8 mouse cellular contexts compared by ENCODE assay signal in the genomic region with DNA sequence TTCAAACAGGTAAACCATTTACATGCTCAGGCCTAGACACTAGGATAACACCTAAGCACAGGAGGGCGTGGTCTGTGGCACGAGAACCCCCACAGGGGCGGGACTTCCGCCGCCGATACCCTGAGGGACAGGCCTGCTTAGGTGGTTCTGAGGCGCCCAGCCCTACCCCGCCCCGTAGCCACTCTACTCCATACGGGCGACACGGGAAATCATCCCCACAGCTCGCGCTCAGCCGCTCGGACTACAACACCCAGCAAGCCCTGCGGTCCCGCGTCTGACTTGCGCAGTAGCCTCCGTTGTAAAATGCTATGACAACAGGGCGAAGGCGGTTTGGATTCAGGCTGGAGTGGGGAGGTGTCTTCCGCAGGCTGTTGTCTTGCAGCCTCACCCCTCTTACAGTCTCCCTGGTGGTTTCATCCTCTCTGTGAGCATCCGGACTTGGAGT. TPM values are rescaled to one million over a fixed set of nuclear protein-coding genes. Genes with fewer than 3 reads are reported as not detected.
A peak's percentile ranks its signal among the peaks of the same experiment; 100 is the strongest.
DNase-seq lines count a peak whose midpoint lies in the region; ATAC-seq and TF ChIP-seq lines count a peak whose summit lies in the region.

A gene (plus strand): TSS at position 292 of the 445 bp plus-strand sequence.

- no peaks in the 10 kb centered on the region for H3K27me3 ChIP-seq in embryonic facial prominence, embryonic 14.5 days (replicated peaks; ENCODE audit: control insufficient read depth, insufficient read depth, low read length)
- no peaks in the 10 kb centered on the region for H3K27me3 ChIP-seq in heart, adult 2 months (ENCODE audit: control insufficient read depth, insufficient read depth, low read length)
- no peaks in the 10 kb centered on the region for H3K27me3 ChIP-seq in limb, embryonic 13.5 days
- H3K27me3 ChIP-seq in midbrain, embryonic 16.5 days (ENCODE audit: control insufficient read depth, insufficient read depth, low read depth, low read length): no peaks in the 10 kb centered on the region

- H3K4me1 ChIP-seq in embryonic facial prominence, embryonic 14.5 days (ENCODE audit: control insufficient read depth, insufficient read depth, low read length): peaks cover 6% of the 10 kb centered on the region; the same call in 1 of the 2 replicates
- H3K4me1 ChIP-seq in heart, adult 2 months (ENCODE audit: control insufficient read depth, insufficient read depth, low read length): no peaks in the 10 kb centered on the region; the same call in 1 of the 2 replicates
- peaks cover 13% of the 10 kb centered on the region for H3K4me1 ChIP-seq in limb, embryonic 13.5 days
- H3K4me1 ChIP-seq in midbrain, embryonic 16.5 days (ENCODE audit: control insufficient read depth, insufficient read depth, low read length): peaks cover 16% of the 10 kb centered on the region

- peak; percentile 71 for TF ChIP-seq POLR2A in heart, adult 2 months (IDR thresholded peaks at IDR 0.05; ENCODE audit: insufficient read depth, low read depth, low read length)

- peak within 1 kb of the TSS; percentile 68 for H3K4me2 ChIP-seq in embryonic facial prominence, embryonic 14.5 days (ENCODE audit: low read depth, low read length)
- H3K4me2 ChIP-seq in limb, embryonic 13.5 days (replicated peaks): peak within 1 kb of the TSS; percentile 92
- H3K4me2 ChIP-seq in midbrain, embryonic 16.5 days (ENCODE audit: low read length): peak within 1 kb of the TSS; percentile 77

- no peaks in the 10 kb centered on the region for H3K9me3 ChIP-seq in embryonic facial prominence, embryonic 14.5 days (ENCODE audit: control insufficient read depth, low read length)
- H3K9me3 ChIP-seq in limb, embryonic 13.5 days: no peaks in the 10 kb centered on the region
- no peaks in the 10 kb centered on the region for H3K9me3 ChIP-seq in midbrain, embryonic 16.5 days (replicated peaks; ENCODE audit: control insufficient read depth, low read length, poor library complexity, severe bottlenecking)

- DNase-seq in 3T3-L1 (ENCODE audit: low read depth, low spot score): peak; percentile 93
- DNase-seq in adrenal gland, postnatal 4 days (ENCODE audit: low spot score in 2 of 2): peak; percentile 77 to 86
- DNase-seq in embryonic facial prominence, embryonic 14.5 days (ENCODE audit: low spot score): peak; percentile 97
- DNase-seq in heart, adult 2 months: peak; percentile 93
- peak; percentile 94 to 95 for DNase-seq in kidney, adult 8-10 months
- DNase-seq in spleen, postnatal 10 days (ENCODE audit: low spot score in 2 of 2): peak; percentile 83 to 93

- no peak for TF ChIP-seq CTCF in heart, adult 2 months (IDR thresholded peaks at IDR 0.05)

- no peaks in the 10 kb centered on the region for H3K36me3 ChIP-seq in embryonic facial prominence, embryonic 14.5 days (ENCODE audit: control insufficient read depth, insufficient read depth, low read length)
- no peaks in the 10 kb centered on the region for H3K36me3 ChIP-seq in heart, adult 2 months (ENCODE audit: control insufficient read depth, insufficient read depth, low read length)
- H3K36me3 ChIP-seq in limb, embryonic 13.5 days: no peaks in the 10 kb centered on the region
- no peaks in the 10 kb centered on the region for H3K36me3 ChIP-seq in midbrain, embryonic 16.5 days (ENCODE audit: control insufficient read depth, insufficient read depth, low read length)

- H3K9ac ChIP-seq in embryonic facial prominence, embryonic 14.5 days (ENCODE audit: low read depth, low read length): peak within 1 kb of the TSS; percentile 62
- peak within 1 kb of the TSS; percentile 55 for H3K9ac ChIP-seq in heart, adult 2 months (ENCODE audit: low read depth, low read length)
- peak within 1 kb of the TSS; percentile 75 for H3K9ac ChIP-seq in limb, embryonic 13.5 days
- H3K9ac ChIP-seq in midbrain, embryonic 16.5 days (ENCODE audit: low read depth, low read length): peak within 1 kb of the TSS; percentile 71

- WGBS in embryonic facial prominence, embryonic 14.5 days: 0% methylated on average over 25 of the region's 25 CpGs
- under 1% methylated on average over 25 of the region's 25 CpGs for WGBS in heart, adult 2 months
- under 1% methylated on average over 25 of the region's 25 CpGs for WGBS in limb, embryonic 13.5 days
- WGBS in midbrain, embryonic 16.5 days: 0% methylated on average over 25 of the region's 25 CpGs

- no peak for TF ChIP-seq EP300 in heart, adult 2 months (IDR thresholded peaks at IDR 0.05; ENCODE audit: insufficient read depth, low read depth, low read length)

- intact Hi-C loops in heart, adult 2 months (cut with DNase I): loop anchor here (2.0 kb wide), 1 partner anchor 65 kb away; a partner anchor contains a TSS

- H3K4me3 ChIP-seq in embryonic facial prominence, embryonic 14.5 days (ENCODE audit: low read depth, low read length): peak within 1 kb of the TSS; percentile 54
- peak within 1 kb of the TSS; percentile 55 for H3K4me3 ChIP-seq in heart, adult 2 months
- peak within 1 kb of the TSS; percentile 74 for H3K4me3 ChIP-seq in limb, embryonic 13.5 days
- peak within 1 kb of the TSS; percentile 69 for H3K4me3 ChIP-seq in midbrain, embryonic 16.5 days (ENCODE audit: low read depth, low read length)

- H3K79me2 ChIP-seq in heart, adult 2 months (replicated peaks; ENCODE audit: control insufficient read depth, insufficient read depth, low read length): no peaks in the 10 kb centered on the region

- ATAC-seq in embryonic facial prominence, embryonic 14.5 days (ENCODE audit: low read depth): peak; percentile 100
- peak; percentile 98 for ATAC-seq in limb, embryonic 13.5 days (ENCODE audit: low FRiP score, low read depth)
- peak; percentile 99 for ATAC-seq in midbrain, embryonic 16.5 days

- H3K27ac ChIP-seq in embryonic facial prominence, embryonic 14.5 days (replicated peaks; ENCODE audit: low read depth, low read length): peak within 1 kb of the TSS; percentile 48
- H3K27ac ChIP-seq in heart, adult 2 months: peak within 1 kb of the TSS; percentile 78
- peak within 1 kb of the TSS; percentile 55 for H3K27ac ChIP-seq in limb, embryonic 13.5 days
- H3K27ac ChIP-seq in midbrain, embryonic 16.5 days (ENCODE audit: low read length): peak within 1 kb of the TSS; percentile 83

RNA-seq across cellular contexts. Expression of the gene that starts here (rescaled TPM):
- 10 to 100 TPM; 21.0 to 21.1 TPM for total RNA-seq in adrenal gland, postnatal 4 days (2021)
- 13.2 and 13.4 TPM in 2 replicates for polyA plus RNA-seq in embryonic facial prominence, embryonic 14.5 days (2014; fragmentation: Nextera tagmentation; extraction: Ambion mirVana)
- total RNA-seq in heart, adult 2 months (2021): 10 to 100 TPM; 11.9 to 12.4 TPM
- polyA plus RNA-seq in heart, adult 2 months (2012; rRNA removed): 6.3 and 9.0 TPM in 2 replicates
- polyA plus RNA-seq in limb, embryonic 13.5 days (2015; fragmentation: Nextera tagmentation; extraction: Ambion mirVana): 13.9 and 15.9 TPM in 2 replicates
- 29.3 and 35.3 TPM in 2 replicates for polyA plus RNA-seq in midbrain, embryonic 16.5 days (2015; fragmentation: Nextera tagmentation; extraction: Ambion mirVana)

Comparison
In these comparisons a context has a peak if more than half of its experiments do, and no peak if none do; other contexts are left out.
1. Peak in every context shown above with its lines: DNase-seq, ATAC-seq, H3K4me3 ChIP-seq and H3K27ac ChIP-seq.